Mouse (Mus musculus): ENCODE results near the gene Syna. TPM values are rescaled to one million over a fixed set of nuclear protein-coding genes. Genes with fewer than 3 reads are reported as not detected.

The Syna gene
- polyA plus RNA-seq, 1 experiment from 2014 or later = not detected

DNA sequence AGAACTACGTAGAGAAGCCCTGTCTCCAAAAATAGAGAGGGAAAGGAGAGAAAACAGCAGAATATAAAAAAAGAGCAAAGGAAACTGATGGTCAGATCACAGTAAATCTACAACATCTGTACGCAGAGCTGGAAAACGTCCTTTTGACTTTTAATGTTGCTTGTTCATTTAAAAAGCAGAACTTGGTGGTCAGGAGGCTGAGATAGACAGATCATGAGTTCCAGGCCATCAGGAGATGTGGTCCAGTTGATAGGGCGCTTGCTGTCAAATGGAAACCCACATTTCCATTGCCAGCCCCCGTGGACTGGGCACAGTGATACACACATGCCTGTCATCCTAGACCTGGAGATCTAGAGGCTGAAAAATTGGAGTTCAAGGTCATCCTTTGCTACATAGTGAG is 24.8 kb upstream of the Syna start:
- H3K27me3 ChIP-seq (ENCODE audit: control insufficient read depth, insufficient read depth, low read length) = no peaks in the 10 kb centered on the region
- H3K4me1 ChIP-seq (ENCODE audit: control insufficient read depth, insufficient read depth, low read length) = no peaks in the 10 kb centered on the region
- WGBS = 89% methylated on average over 5 of the region's 5 CpGs
- H3K4me2 ChIP-seq (ENCODE audit: low read depth, low read length) = no peak overlapping the region
- H3K27ac ChIP-seq (replicated peaks; ENCODE audit: low read depth, low read length) = no peak overlapping the region
- H3K4me3 ChIP-seq (ENCODE audit: low read depth, low read length) = no peak overlapping the region
- H3K9ac ChIP-seq (replicated peaks; ENCODE audit: low read length) = no peak overlapping the region
- DNase-seq (ENCODE audit: low spot score) (no peak), ATAC-seq (replicated peaks; ENCODE audit: insufficient number of reproducible peaks, low FRiP score, low TSS enrichment, low read depth) (no peak)
- H3K36me3 ChIP-seq (replicated peaks; ENCODE audit: control insufficient read depth, insufficient read depth, low read depth, low read length) = no peaks in the 10 kb centered on the region
- H3K9me3 ChIP-seq (replicated peaks; ENCODE audit: control insufficient read depth, low read length) = no peaks in the 10 kb centered on the region

DNA sequence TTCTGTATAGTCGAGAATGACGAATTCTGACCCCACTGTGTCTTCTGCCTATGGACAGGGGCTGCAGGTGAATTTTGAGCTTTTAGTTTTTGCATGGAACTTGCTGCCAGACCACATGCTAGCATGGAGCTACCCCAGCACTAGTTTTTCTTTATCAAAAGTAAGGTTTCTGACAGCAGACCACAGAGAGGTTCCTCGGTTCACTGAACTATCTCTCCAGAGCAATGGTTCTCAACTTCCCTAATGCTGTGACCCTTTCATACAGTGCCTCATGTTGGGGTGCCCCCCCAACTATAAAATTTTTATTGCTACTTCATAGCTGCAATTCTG is 23.9 kb upstream of the Syna start:
- Histone ChIP-seq H3K9me3 (replicated peaks; ENCODE audit: control insufficient read depth, low read length) (no peaks in the 10 kb centered on the region), H3K36me3 (replicated peaks; ENCODE audit: control insufficient read depth, insufficient read depth, low read depth, low read length) (no peaks in the 10 kb centered on the region), H3K4me3 (ENCODE audit: low read depth, low read length) (no peak overlapping the region), H3K4me2 (ENCODE audit: low read depth, low read length) (no peak overlapping the region), H3K27me3 (ENCODE audit: control insufficient read depth, insufficient read depth, low read length) (no peaks in the 10 kb centered on the region), H3K27ac (replicated peaks; ENCODE audit: low read depth, low read length) (no peak overlapping the region), H3K9ac (replicated peaks; ENCODE audit: low read length) (no peak overlapping the region), H3K4me1 (ENCODE audit: control insufficient read depth, insufficient read depth, low read length) (no peaks in the 10 kb centered on the region)
- 81% methylated on average over 3 of the region's 3 CpGs for WGBS
- no peak for ATAC-seq (replicated peaks; ENCODE audit: insufficient number of reproducible peaks, low FRiP score, low TSS enrichment, low read depth)
- DNase-seq (ENCODE audit: low spot score) = no peak

DNA sequence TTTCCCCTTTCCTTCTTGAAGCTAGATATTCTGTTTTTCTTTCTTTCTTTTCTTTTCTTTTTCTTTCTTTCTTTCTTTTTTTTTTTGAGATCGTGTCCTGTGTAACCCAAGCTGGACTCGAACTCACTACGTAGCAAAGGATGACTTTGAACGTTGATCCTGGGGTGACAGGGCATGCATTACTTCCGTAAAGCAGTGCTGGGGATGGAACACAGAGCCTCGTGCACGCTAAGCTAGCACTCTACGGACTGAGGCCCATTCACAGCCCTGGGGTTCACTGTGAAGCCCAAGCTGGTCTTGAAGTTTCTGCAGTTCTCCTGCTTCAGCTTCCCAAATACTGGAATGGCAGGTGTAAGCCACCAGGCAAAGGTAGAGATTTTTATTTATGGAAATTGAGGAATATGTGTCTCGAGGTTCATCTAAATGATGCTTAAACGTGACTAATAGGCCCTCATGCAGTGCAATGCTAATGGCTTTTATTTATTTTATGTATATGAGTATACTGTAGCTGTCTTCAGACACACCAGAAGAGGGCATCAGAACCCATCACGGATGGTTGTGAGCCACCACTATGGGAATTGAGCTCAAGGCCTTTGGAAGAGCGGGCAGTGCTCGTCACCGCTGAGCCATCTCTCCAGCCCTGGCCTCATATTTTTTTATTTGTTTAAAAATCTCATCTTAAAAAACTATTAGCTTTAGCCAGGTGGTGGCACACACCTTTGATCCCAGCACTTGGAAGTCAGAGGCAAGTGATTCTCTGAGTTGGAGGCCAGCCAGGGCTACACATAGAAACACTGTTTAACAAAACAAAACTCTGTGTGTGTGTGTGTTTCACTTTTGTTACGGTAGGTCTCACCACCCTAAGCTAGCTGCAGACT is 23.3 kb upstream of the Syna start:
- no peak overlapping the region for H3K27ac ChIP-seq (replicated peaks; ENCODE audit: low read depth, low read length)
- H3K9me3 ChIP-seq (replicated peaks; ENCODE audit: control insufficient read depth, low read length) = no peaks in the 10 kb centered on the region
- WGBS = 32% methylated on average over 15 of the region's 15 CpGs
- no peak for ATAC-seq (replicated peaks; ENCODE audit: insufficient number of reproducible peaks, low FRiP score, low TSS enrichment, low read depth)
- H3K4me2 ChIP-seq (ENCODE audit: low read depth, low read length) = peak overlapping the region; percentile 76
- H3K27me3 ChIP-seq (ENCODE audit: control insufficient read depth, insufficient read depth, low read length) = no peaks in the 10 kb centered on the region
- no peaks in the 10 kb centered on the region for H3K4me1 ChIP-seq (ENCODE audit: control insufficient read depth, insufficient read depth, low read length)
- DNase-seq (ENCODE audit: low spot score) = no peak
- no peaks in the 10 kb centered on the region for H3K36me3 ChIP-seq (replicated peaks; ENCODE audit: control insufficient read depth, insufficient read depth, low read depth, low read length)
- H3K9ac ChIP-seq (replicated peaks; ENCODE audit: low read length) = peak overlapping the region; percentile 85
- H3K4me3 ChIP-seq (ENCODE audit: low read depth, low read length) = peak overlapping the region; percentile 88

DNA sequence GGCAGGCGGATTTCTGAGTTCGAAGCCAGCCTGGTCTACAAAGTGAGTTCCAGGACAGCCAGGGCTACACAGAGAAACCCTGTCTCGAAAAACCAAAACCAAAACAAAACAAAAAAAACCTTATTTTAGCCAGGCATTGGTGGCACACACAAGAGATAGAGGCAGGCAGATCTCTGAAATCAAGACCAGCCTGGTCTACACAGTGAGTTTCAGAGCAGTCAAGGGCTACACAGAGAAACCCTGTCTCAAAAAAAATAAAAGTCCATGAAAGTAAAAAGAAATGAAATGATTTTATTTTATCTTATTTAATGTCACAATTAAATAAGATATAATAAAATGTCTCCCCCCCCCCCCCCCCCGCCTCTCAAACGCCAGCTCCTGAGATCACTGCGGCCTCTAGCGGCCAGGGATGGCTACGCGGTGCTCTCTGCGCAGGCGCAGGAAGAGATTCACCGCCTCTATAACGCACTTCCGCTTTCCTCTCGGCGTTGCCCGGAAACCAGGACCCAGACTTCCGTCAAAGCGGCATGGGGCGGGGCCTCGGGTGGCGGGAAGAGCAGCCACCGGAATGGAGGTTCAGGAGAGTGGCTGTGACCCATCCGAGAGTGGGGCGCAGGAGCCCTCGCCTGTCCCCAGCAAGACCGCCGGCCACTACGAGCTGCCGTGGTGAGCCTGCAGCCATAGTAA is 22.4 kb upstream of the Syna start:
- peak; percentile 90 for ATAC-seq (replicated peaks; ENCODE audit: insufficient number of reproducible peaks, low FRiP score, low TSS enrichment, low read depth)
- Histone ChIP-seq H3K9me3 (replicated peaks; ENCODE audit: control insufficient read depth, low read length) (no peaks in the 10 kb centered on the region), H3K36me3 (replicated peaks; ENCODE audit: control insufficient read depth, insufficient read depth, low read depth, low read length) (no peaks in the 10 kb centered on the region), H3K27ac (replicated peaks; ENCODE audit: low read depth, low read length) (no peak overlapping the region), H3K9ac (replicated peaks; ENCODE audit: low read length) (peak overlapping the region; percentile 85), H3K4me1 (ENCODE audit: control insufficient read depth, insufficient read depth, low read length) (no peaks in the 10 kb centered on the region), H3K4me2 (ENCODE audit: low read depth, low read length) (peak overlapping the region; percentile 76), H3K27me3 (ENCODE audit: control insufficient read depth, insufficient read depth, low read length) (no peaks in the 10 kb centered on the region), H3K4me3 (ENCODE audit: low read depth, low read length) (peak overlapping the region; percentile 88)
- DNase-seq (ENCODE audit: low spot score) = peak; percentile 99
- 8% methylated on average over 30 of the region's 30 CpGs for WGBS

DNA sequence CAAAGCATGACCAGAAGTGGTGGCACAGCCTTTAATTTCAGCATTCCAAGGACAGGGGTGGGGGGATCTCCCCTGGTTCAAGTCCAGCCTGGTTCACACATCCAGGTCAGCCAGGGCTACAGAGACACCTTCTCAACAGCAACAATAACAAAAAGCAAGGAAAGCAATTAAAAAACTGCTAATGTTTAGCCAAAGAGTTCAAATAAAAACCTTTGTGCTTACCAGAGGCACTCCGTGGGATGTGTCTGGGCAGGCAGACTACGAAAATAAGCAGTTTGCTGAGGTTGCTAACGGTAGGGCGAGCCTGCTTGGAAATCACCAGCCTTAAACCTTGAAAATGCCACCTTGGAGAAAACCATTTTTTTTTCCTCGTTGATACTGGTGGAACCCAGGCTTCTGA is 21.2 kb upstream of the Syna start, which contains the start of gene Rfc2:
Gene Rfc2 (plus strand): TSS at position 221 of the 400 bp plus-strand sequence.
- no peaks in the 10 kb centered on the region for H3K27me3 ChIP-seq (ENCODE audit: control insufficient read depth, insufficient read depth, low read length)
- no peak within 1 kb of the TSS for H3K4me2 ChIP-seq (ENCODE audit: low read depth, low read length)
- no peak for DNase-seq (ENCODE audit: low spot score)
- no peaks in the 10 kb centered on the region for H3K4me1 ChIP-seq (ENCODE audit: control insufficient read depth, insufficient read depth, low read length)
- WGBS = 76% methylated on average over 5 of the region's 5 CpGs
- no peak within 1 kb of the TSS for H3K27ac ChIP-seq (replicated peaks; ENCODE audit: low read depth, low read length)
- ATAC-seq (replicated peaks; ENCODE audit: insufficient number of reproducible peaks, low FRiP score, low TSS enrichment, low read depth) = no peak
- H3K9ac ChIP-seq (replicated peaks; ENCODE audit: low read length) = no peak within 1 kb of the TSS
- H3K9me3 ChIP-seq (replicated peaks; ENCODE audit: control insufficient read depth, low read length) = no peaks in the 10 kb centered on the region
- H3K36me3 ChIP-seq (replicated peaks; ENCODE audit: control insufficient read depth, insufficient read depth, low read depth, low read length) = no peaks in the 10 kb centered on the region
- H3K4me3 ChIP-seq (ENCODE audit: low read depth, low read length) = no peak within 1 kb of the TSS

DNA sequence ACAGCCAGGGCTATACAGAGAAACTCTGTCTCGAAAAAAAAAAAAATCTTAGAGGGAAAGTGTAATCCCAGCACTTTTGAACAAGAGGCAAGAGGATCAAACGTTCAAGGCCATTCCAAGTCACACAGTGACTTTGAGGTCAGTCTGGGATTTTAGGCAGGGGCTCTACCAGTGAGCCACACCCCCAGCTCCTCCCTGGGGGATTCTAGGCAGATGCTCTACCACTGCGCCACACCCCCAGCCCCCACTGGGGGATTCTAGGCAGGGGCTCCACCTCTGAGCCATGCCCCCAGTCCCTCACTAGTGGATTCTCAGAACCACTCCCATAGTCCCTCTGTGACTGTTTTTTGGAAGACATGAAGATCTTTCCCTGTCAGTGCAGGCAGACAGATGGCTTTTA is 19.2 kb upstream of the Syna start:
- WGBS = 64% methylated on average over 3 of the region's 3 CpGs
- Histone ChIP-seq H3K4me1 (ENCODE audit: control insufficient read depth, insufficient read depth, low read length) (no peaks in the 10 kb centered on the region), H3K9ac (replicated peaks; ENCODE audit: low read length) (no peak overlapping the region), H3K4me2 (ENCODE audit: low read depth, low read length) (no peak overlapping the region), H3K4me3 (ENCODE audit: low read depth, low read length) (no peak overlapping the region), H3K27me3 (ENCODE audit: control insufficient read depth, insufficient read depth, low read length) (no peaks in the 10 kb centered on the region), H3K27ac (replicated peaks; ENCODE audit: low read depth, low read length) (no peak overlapping the region), H3K36me3 (replicated peaks; ENCODE audit: control insufficient read depth, insufficient read depth, low read depth, low read length) (no peaks in the 10 kb centered on the region), H3K9me3 (replicated peaks; ENCODE audit: control insufficient read depth, low read length) (no peaks in the 10 kb centered on the region)
- DNase-seq (ENCODE audit: low spot score) (no peak), ATAC-seq (replicated peaks; ENCODE audit: insufficient number of reproducible peaks, low FRiP score, low TSS enrichment, low read depth) (no peak)

DNA sequence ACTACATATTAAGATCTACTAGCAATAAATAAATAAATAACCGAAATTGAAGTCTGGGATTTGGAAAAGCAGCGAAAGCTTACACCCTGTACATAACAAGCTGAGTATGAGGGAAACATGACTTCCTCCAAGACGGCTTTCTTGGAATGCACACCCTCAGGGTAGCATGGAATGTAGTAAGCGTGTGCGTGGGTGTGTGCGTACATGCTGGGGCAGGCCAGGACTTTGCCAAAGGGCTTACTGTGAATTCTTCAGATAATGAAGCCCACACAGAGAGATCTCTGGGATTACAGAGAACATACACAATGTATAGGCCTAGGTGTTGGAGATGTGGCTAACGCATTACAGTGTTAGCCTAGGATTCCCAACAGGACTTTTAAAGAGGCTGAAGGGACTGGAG is 17.6 kb upstream of the Syna start:
- no peaks in the 10 kb centered on the region for H3K4me1 ChIP-seq (ENCODE audit: control insufficient read depth, insufficient read depth, low read length)

DNA sequence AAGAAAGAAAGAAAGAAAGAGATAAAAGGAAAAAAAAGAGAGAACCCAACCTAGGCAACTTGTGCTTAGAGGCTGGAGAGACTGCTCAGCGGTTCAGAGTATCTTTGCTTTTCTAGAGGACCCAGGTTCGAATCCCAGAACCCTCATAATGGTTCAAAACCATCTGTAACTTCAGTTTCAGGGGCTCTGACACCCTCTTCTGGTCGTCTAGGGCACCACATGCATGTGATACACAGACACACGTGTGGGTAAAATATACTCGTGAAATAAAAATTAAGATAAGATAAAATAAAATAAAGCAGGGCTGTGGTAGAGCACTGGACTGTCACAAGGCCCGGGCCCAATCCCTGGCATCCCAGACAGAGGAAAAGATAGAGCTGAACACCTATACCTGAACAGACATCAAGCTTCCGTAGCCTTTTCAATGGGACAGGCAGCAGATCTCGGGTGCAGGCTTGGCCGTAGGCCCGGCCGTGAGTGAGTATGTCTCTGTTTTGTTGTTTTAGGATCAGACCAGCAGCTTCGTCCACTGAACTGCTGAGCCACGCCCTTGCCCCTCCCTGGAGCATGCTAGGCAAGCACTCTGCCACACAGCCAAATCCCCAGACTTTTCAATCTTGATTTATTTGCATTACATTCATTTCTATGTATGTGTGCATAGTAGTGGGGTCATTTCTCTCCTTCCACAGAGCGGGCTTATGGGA is 16.7 kb upstream of the Syna start:
- no peaks in the 10 kb centered on the region for H3K27me3 ChIP-seq (ENCODE audit: control insufficient read depth, insufficient read depth, low read length)
- ATAC-seq (replicated peaks; ENCODE audit: insufficient number of reproducible peaks, low FRiP score, low TSS enrichment, low read depth) (no peak), DNase-seq (ENCODE audit: low spot score) (no peak)
- no peak overlapping the region for H3K4me2 ChIP-seq (ENCODE audit: low read depth, low read length)
- no peaks in the 10 kb centered on the region for H3K4me1 ChIP-seq (ENCODE audit: control insufficient read depth, insufficient read depth, low read length)
- no peak overlapping the region for H3K27ac ChIP-seq (replicated peaks; ENCODE audit: low read depth, low read length)
- H3K9me3 ChIP-seq (replicated peaks; ENCODE audit: control insufficient read depth, low read length) = no peaks in the 10 kb centered on the region
- WGBS = 78% methylated on average over 14 of the region's 14 CpGs
- no peak overlapping the region for H3K9ac ChIP-seq (replicated peaks; ENCODE audit: low read length)
- no peaks in the 10 kb centered on the region for H3K36me3 ChIP-seq (replicated peaks; ENCODE audit: control insufficient read depth, insufficient read depth, low read depth, low read length)
- H3K4me3 ChIP-seq (ENCODE audit: low read depth, low read length) = no peak overlapping the region

More for the DNA sequence above, 17.6 kb upstream of the Syna start:
- no peak overlapping the region for H3K27ac ChIP-seq (replicated peaks; ENCODE audit: low read depth, low read length)
- WGBS = 85% methylated on average over 7 of the region's 7 CpGs
- no peak overlapping the region for H3K9ac ChIP-seq (replicated peaks; ENCODE audit: low read length)
- no peak overlapping the region for H3K4me2 ChIP-seq (ENCODE audit: low read depth, low read length)
- no peaks in the 10 kb centered on the region for H3K27me3 ChIP-seq (ENCODE audit: control insufficient read depth, insufficient read depth, low read length)
- H3K9me3 ChIP-seq (replicated peaks; ENCODE audit: control insufficient read depth, low read length) = no peaks in the 10 kb centered on the region
- H3K4me3 ChIP-seq (ENCODE audit: low read depth, low read length) = no peak overlapping the region
- no peaks in the 10 kb centered on the region for H3K36me3 ChIP-seq (replicated peaks; ENCODE audit: control insufficient read depth, insufficient read depth, low read depth, low read length)
- no peak for DNase-seq (ENCODE audit: low spot score)
- no peak for ATAC-seq (replicated peaks; ENCODE audit: insufficient number of reproducible peaks, low FRiP score, low TSS enrichment, low read depth)

Data from embryonic facial prominence, embryonic 11.5 days (tissue).